Mouse (Mus musculus) cerebellum, adult 8-10 months (tissue): ENCODE results near the gene Rasgrf2.

Source experiments
- DNase-seq: peaks from one replicate; pipeline ENCODE4 v3.0.0; 2022

Rasgrf2 gene

DNA sequence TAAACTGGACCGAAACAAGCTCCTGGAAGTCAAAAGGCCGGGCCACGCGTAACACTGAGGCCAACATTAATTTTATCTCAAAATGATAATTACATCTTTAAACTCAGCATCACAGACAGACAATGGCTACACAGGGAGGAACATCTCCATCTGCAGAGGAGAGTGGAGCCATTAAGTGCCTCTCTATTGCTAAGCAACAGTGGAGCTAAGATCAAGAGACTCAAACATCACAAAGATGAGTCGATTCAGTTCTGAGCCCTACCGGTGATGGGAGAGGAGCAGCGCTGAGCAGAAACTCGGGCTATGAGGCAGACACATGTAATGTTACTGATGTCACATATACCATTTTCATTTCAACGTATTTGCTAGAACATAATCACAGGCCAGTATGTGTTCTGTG, 191.3 kb downstream of the Rasgrf2 start:
- no peak for DNase-seq

- no peak for DNase-seq
Measured at GRCm38 (mm10) chr13:91938826-91939225, 192.6 kb downstream of the Rasgrf2 start.

GRCm38 (mm10) chr13:91937232-91937631, 194.2 kb downstream of the Rasgrf2 start:
- DNase-seq, result no peak

DNA sequence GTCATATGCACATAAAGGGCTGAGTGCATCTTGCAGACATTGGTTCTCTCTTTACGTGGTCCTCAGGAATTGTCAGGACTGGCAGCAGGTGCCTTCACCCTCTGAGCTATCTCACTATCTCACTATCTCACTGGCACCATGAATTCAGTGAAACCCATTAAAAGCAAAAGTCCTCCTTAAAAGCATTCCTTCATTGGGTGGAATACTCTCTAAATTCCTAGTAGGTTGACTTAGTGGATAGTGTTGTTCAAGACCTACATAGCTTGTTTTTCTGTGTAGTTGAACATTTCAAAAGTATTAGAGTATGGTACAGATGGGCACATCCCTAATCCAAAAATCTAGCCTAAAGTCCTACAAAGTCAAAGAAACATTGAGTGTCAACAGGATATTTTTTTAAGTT, 199.3 kb downstream of the Rasgrf2 start:
- DNase-seq, result no peak

DNA sequence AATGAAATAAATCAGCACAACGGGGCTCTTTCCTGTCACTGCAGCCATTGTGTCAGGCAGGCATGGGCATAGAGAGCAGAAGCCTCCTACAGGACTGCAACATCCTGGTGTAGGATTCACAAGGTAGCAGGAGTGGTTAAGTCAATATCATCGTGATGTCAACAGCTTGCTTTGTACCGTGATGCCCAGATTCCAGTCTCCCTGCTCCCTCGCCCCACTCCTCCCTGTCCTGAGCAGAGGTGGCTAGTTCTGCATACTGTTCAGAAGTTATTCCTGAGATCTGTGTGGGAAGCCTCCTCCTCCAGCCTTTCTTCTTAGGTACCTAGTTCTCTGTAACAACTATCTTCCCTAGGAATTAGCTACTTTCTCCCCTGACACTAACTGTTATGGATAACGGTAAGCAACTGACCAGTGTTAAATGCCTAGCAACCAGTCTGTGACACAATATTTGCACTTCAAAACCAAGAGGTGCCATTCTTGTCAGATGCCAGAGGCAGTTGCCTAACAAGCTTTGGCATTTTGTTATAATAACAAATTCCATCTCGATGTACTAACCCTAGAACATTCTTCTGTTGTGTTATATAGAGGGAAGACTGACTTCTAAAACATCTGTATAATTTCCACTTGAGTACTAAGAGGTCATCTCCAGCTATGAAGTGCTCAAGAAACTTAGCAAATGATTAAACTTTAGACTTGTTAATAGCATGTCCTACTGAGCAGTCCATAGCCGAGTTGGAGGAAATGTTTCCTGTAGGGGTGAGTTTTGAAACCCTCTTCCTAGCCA, 201.3 kb downstream of the Rasgrf2 start:
- no peak for DNase-seq

- no peak for DNase-seq
Measured at GRCm38 (mm10) chr13:91928605-91929389, 202.7 kb downstream of the Rasgrf2 start.

GRCm38 (mm10) chr13:91921010-91921409, 210.4 kb downstream of the Rasgrf2 start:
- no peak for DNase-seq

GRCm38 (mm10) chr13:91918764-91919163, 212.7 kb downstream of the Rasgrf2 start:
- DNase-seq, result no peak

DNA sequence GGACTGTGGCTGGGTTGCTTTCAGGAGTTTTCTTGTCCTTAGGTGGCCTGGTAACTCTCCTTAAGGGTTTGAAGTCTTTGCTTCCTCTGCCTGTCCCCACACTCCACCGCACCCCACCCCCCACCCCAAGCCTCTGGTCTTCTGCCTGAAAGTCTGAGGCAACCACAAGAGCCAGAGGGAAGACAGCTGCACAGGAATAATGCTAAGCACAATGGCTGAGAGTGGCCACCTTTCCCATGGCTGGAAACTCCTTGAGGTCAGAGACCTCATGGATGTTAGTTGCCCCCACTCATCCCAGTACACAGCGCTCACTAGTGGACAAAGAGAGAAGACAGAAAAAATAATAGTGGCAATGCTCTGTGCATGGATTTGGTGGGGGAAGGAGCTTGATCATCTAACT, 213.6 kb downstream of the Rasgrf2 start:
- DNase-seq, result no peak

DNA sequence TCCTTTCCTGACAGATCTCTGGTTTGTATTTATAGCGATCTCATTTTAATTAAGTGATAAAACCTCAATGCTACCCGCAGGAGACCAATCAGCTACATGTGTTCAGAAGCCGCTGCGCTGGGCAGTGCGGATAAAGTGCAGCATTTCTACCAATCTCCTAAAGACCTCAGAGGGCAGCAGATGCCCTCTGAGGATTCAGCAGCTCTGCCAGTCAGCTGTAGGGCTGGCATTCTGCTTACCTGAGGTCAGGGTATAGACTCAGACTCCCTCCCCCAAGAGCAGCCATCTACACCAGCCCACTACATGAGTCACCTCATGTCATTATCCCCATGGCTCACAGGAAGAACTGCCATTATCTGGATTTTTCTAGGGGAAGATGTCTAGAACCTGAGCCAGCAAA, 215.1 kb downstream of the Rasgrf2 start:
- DNase-seq, result no peak

DNA sequence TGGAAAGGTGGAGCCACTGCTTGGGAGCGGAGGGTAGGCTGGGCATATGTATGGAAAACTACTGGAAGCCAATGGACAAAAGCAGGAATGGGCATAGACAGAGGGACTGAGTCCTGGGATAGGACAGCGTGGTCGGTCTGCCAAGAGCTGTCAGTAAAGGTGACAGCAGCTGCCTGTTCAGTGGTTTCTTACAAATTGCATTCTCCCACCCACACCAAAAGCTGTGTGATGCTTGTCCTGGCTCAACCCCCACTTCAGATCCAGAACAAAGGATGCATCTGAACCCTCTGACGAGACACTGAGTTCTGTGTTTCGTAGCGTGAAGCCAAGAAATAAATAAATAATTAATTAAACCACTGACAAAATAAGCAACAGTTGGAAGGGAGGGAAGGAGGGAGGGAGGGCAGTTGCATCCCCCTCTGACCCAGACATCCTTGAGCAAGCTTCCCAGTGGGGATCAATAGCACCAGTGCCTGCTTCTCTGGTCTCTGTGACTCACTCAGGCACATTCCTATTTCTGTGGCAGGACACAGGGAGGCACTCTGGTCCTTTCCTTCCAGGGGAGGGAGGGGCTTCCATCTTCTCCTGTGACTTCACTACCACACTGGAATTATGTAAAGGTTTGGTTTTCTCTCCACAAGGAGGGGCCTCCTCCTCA, 215.7 kb downstream of the Rasgrf2 start:
- no peak for DNase-seq

DNA sequence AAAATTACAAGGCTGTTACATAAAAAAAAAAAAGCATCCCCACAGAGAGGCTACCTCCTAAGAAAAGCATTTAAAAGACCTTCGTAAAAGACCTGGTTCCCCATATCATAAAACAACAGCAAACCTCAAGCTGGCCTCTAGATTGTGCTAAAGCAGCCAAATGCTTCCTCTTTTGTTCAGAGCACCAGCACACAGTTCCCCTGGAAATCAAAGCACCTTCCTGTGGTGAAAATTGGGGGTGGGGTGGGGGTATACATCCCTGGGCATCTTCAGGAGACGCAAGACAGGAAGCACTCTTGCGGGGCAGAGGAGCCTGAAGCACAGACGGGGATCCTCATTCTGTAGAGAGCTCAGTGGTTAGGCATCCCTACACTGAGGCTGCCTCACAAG, 216.3 kb downstream of the Rasgrf2 start:
- DNase-seq, result no peak

- DNase-seq, result no peak
Measured at GRCm38 (mm10) chr13:91911652-91912051, 219.8 kb downstream of the Rasgrf2 start.

DNA sequence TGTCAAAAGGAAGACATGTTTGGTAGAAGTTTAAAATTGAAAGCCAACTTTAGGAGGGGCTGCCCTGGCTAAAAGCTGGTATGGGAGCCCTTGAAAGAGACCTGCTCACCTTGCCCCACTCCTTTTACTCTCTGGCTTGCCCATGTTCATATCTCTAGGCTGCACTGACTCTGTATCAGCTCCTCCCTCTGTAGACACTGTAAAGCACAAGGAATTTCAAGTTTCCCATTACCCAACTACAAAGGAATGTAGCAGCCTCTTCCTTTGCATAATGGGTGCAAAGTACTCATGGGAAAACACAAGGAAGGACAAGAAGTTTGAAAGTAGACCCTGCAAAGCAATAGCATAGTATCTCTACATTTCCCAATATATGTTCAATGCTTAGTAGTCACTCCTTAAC, 220.2 kb downstream of the Rasgrf2 start:
- DNase-seq, result no peak

DNA sequence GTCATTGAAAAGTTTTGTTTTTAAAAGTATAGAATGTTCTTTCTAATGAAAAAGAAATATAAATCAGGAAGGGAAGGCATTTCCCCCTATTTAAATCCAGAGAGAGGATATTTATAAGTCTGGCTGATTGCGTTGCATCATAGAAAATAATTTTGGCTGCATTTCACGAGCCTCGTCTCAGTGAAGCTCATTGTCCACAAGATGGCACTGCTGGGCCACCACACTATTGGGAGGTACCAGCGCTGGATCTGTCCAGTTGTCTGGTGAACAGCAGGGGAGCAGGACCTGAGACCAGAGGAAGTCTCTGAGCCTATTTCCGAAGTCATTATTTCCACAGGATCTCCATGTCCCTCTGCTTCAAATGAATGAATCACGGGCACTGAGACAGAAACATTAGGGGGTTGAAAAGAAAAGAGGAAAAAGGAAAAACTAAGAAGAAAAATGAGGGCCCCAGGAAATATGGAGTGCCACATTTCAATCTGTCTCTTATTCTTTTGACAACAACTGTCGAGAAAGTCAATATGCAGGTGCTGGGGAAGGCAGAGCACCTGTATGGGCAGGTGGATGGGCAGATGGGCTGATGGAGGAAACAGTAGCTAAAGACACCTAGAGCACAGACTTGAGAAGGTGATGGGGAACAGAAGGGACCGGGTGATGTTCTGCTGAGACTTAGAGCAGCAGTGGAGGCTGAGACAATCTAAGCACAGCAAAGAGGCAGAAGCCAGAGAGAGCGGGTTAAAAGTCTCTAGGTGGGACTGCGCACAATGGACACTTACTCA, 223.1 kb downstream of the Rasgrf2 start:
- peak; percentile 34 for DNase-seq

DNA sequence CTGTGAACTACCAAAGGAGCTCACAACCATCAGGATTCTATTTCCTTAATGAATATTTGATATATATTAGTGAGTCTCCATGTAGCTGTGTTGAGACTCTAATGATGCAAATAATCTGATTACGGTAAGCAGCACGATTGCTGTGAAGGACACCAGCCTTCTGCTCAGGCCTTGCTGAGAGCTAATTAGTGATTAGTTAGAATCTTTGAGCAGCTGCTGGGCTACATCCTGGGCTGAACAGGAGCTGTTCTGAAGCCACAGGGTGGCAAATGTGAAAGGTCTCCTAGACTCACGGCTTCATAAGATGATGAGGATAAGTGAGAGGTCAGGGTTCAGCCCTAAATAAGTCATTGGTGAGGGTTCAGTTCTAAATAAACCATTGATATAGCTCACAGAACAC, 225.1 kb downstream of the Rasgrf2 start:
- no peak for DNase-seq

DNA sequence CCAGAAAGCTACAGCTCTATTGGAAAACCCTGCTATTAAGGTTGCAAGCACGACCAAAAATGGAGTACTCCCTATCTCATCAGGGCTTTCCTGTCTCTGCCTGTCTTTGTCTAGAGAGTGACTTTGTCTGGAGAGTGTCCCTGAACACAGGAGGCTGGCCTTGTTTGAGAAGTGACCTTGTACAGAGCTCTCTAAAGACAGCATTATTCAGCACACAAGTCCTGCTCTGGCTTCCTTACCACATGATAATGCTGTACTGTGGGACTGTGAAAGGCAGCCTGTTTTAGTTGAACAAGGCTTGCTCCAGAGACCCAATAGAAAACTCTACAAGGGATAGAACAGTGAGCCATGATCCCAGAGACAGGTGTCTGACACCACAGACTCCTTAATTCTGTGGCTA, 235.0 kb downstream of the Rasgrf2 start:
- no peak for DNase-seq

DNA sequence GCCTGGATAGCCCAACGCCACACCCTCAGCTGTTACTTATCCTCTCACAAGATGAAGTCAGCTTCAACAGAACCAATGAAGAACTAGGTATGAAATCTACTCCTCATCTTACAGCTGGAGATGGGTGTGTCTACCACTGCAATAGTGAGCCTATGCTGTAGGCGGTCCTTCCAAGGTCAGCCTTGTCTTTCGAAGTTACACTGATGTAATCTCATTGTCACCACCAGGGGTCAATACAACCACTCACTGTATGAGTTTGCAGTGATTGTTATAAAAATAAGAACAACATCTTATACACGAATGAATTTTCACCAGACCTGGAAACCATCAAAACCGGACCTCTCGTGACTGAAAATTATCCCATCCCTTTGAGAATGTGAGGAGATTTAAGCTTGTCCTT, 238.3 kb downstream of the Rasgrf2 start:
- no peak for DNase-seq

GRCm38 (mm10) chr13:91890031-91890619, 241.3 kb downstream of the Rasgrf2 start:
- DNase-seq, result no peak

- DNase-seq, result no peak
Measured at GRCm38 (mm10) chr13:91884714-91885386, 246.6 kb downstream of the Rasgrf2 start.

- DNase-seq, result peak; percentile 15
Measured at GRCm38 (mm10) chr13:91881837-91882480, 249.5 kb downstream of the Rasgrf2 start.
